In the genomic region with DNA sequence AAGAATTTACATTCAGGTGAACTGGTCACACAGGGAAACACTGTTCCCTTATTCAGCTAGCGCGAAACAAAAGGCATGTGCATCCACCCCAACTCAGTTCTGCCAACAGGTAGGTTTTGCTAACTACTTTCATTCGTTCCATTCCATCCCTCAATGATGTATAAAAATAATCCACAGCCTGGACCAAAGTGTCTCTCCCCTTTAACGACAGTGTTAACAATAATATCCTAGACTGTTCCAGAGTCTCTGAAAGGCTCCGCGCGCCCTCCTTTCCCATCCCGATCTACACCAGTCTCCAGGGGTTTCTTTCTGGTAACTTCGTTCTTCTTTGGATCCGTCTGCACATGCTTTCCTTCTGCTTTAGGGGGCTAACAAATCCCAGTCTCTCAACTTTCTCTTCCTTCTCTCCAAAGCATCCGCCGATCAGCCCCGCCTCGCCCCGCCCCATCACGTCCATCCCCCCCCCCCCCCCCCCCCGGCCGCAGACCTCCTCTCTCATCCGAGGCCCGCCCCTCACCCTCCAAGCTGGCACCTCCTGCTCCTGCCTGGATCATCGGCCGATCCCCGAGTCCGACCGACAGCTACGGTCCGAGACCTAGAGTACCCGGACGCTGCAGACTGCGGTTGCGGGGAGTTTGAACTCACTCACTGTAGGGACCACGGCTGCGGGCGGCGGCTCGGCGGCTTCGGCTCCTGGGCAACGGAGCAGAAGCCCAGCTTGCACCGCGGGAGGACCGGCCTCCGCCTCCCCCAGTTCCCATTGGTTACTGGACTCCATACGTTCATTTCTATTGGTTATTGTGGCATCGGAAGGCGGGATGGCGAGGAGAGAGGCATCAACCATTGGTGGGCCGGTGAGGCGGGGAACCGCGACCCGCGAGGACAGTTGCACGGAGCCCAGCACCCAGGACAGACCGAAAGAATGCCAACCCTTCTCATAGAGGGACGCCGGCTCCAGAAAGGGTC, we compare ENCODE assay signal across 8 mouse cellular contexts. TPM values are rescaled to one million over a fixed set of nuclear protein-coding genes. Genes with fewer than 3 reads are reported as not detected.
DNase-seq lines count a peak whose midpoint lies in the region; ATAC-seq and TF ChIP-seq lines count a peak whose summit lies in the region.

A gene (minus strand): TSS at position 736 of the 966 bp plus-strand sequence.

- H3K9me3 ChIP-seq in forebrain, embryonic 10.5 days, result no peaks in the 10 kb centered on the region
- H3K9me3 ChIP-seq in heart, embryonic 14.5 days (ENCODE audit: control insufficient read depth, low read length), result no peaks in the 10 kb centered on the region
- H3K9me3 ChIP-seq in liver, embryonic 11.5 days (ENCODE audit: control insufficient read depth, low read length), result no peaks in the 10 kb centered on the region

- peak; percentile 52 for TF ChIP-seq POLR2A in myocyte (IDR thresholded peaks at IDR 0.05; ENCODE audit: insufficient read length, low read depth)

- H3K4me3 ChIP-seq in forebrain, embryonic 10.5 days, result peak within 1 kb of the TSS; percentile 64
- H3K4me3 ChIP-seq in heart, embryonic 14.5 days (ENCODE audit: control insufficient read depth in 1 of 2, insufficient read depth in 1 of 2, low read depth in 1 of 2, low read length in 2 of 2), result peak within 1 kb of the TSS; percentile 57 to 74
- peak within 1 kb of the TSS; percentile 58 for H3K4me3 ChIP-seq in liver, embryonic 11.5 days (ENCODE audit: low read depth, low read length)
- H3K4me3 ChIP-seq in myocyte, result peak within 1 kb of the TSS; percentile 70

- peak; percentile 97 for ATAC-seq in heart, embryonic 14.5 days (ENCODE audit: insufficient number of reproducible peaks, insufficient read depth, low FRiP score, low read depth)
- ATAC-seq in liver, embryonic 11.5 days (replicated peaks; ENCODE audit: low FRiP score), result peak; percentile 99

- peaks cover 9% of the 10 kb centered on the region; the same call in 1 of the 2 replicates for H3K36me3 ChIP-seq in forebrain, embryonic 10.5 days (replicated peaks)
- H3K36me3 ChIP-seq in heart, embryonic 14.5 days (ENCODE audit: control insufficient read depth, insufficient read depth, low read length), result no peaks in the 10 kb centered on the region
- H3K36me3 ChIP-seq in liver, embryonic 11.5 days (ENCODE audit: control insufficient read depth, insufficient read depth, low read length), result no peaks in the 10 kb centered on the region
- no peaks in the 10 kb centered on the region for H3K36me3 ChIP-seq in myocyte (ENCODE audit: control insufficient read depth, insufficient read depth)

- peak within 1 kb of the TSS; percentile 78 for H3K9ac ChIP-seq in heart, embryonic 14.5 days (ENCODE audit: low read length)
- H3K9ac ChIP-seq in liver, embryonic 11.5 days (ENCODE audit: low read depth, low read length), result peak within 1 kb of the TSS; percentile 44; the same call in 1 of the 2 replicates

- H3K27ac ChIP-seq in forebrain, embryonic 10.5 days, result peak within 1 kb of the TSS; percentile 95
- H3K27ac ChIP-seq in heart, embryonic 14.5 days (replicated peaks in 1 of 2; ENCODE audit: control insufficient read depth in 1 of 2, insufficient read depth in 1 of 2, low read depth in 2 of 2, low read length in 2 of 2), result peak within 1 kb of the TSS; percentile 79 to 84
- H3K27ac ChIP-seq in liver, embryonic 11.5 days (ENCODE audit: low read depth, low read length), result no peak within 1 kb of the TSS

- WGBS in forebrain, embryonic 10.5 days, result 2% methylated on average over 51 of the region's 57 CpGs
- WGBS in heart, embryonic 14.5 days, result 2% methylated on average over 53 of the region's 57 CpGs
- 2% methylated on average over 52 of the region's 57 CpGs for WGBS in liver, embryonic 11.5 days

- peak within 1 kb of the TSS; percentile 12 for H3ac ChIP-seq in myocyte (ENCODE audit: control insufficient read depth, insufficient read length)

- peaks cover 10% of the 10 kb centered on the region for H3K79me2 ChIP-seq in myocyte (ENCODE audit: control insufficient read depth, insufficient read depth)

- peak; percentile 85 to 91 for DNase-seq in CD8-positive naive resting alpha-beta T cell, adult 2 months (ENCODE audit: low read depth in 2 of 2, low spot score in 2 of 2)
- peak; percentile 81 for DNase-seq in c-Kit-positive CD71-positive TER-119-negative erythroid progenitor cells, embryonic 14.5 days (ENCODE audit: low read depth)
- peak; percentile 94 for DNase-seq in forebrain, embryonic 10.5 days (ENCODE audit: extremely low spot score, low spot score)
- DNase-seq in kidney, postnatal 10 days, result peak; percentile 95
- DNase-seq in liver, embryonic 11.5 days (ENCODE audit: low spot score), result peak; percentile 90
- peak; percentile 81 to 87 for DNase-seq in spleen, postnatal 4 days (ENCODE audit: low spot score in 2 of 2)

- no peaks in the 10 kb centered on the region for H3K27me3 ChIP-seq in forebrain, embryonic 10.5 days (ENCODE audit: poor library complexity, severe bottlenecking)
- no peaks in the 10 kb centered on the region for H3K27me3 ChIP-seq in heart, embryonic 14.5 days (ENCODE audit: control insufficient read depth, insufficient read depth, low read length)
- 0 out of 2 replicates have a peak, but pooled peaks cover 4% of the 10 kb centered on the region for H3K27me3 ChIP-seq in liver, embryonic 11.5 days (replicated peaks; ENCODE audit: control insufficient read depth, insufficient read depth, low read length)
- H3K27me3 ChIP-seq in myocyte (ENCODE audit: control insufficient read depth, insufficient read depth, insufficient read length), result no peaks in the 10 kb centered on the region

- H3K4me2 ChIP-seq in heart, embryonic 14.5 days (ENCODE audit: low read length), result peak within 1 kb of the TSS; percentile 67
- peak within 1 kb of the TSS; percentile 55 for H3K4me2 ChIP-seq in liver, embryonic 11.5 days
- peak within 1 kb of the TSS; percentile 92 for H3K4me2 ChIP-seq in myocyte (ENCODE audit: low read depth)

- H3K4me1 ChIP-seq in forebrain, embryonic 10.5 days, result peaks cover 16% of the 10 kb centered on the region
- peaks cover 3 to 8% of the 10 kb centered on the region in 2 experiments; a peak in 3 of 4 replicates for H3K4me1 ChIP-seq in heart, embryonic 14.5 days (ENCODE audit: control insufficient read depth in 2 of 2, insufficient read depth in 2 of 2, low read length in 2 of 2)
- H3K4me1 ChIP-seq in liver, embryonic 11.5 days (replicated peaks; ENCODE audit: control insufficient read depth, insufficient read depth, low read length), result no peaks in the 10 kb centered on the region

TF ChIP-seq in myocyte, 11 proteins besides CTCF, POLR2A, EP300 and RAD21:
- TF ChIP-seq SRF (IDR thresholded peaks at IDR 0.05; ENCODE audit: control insufficient read depth, insufficient read length, low read depth) (no peak), MAX (IDR thresholded peaks at IDR 0.05; ENCODE audit: low read depth) (no peak), E2F4 (IDR thresholded peaks at IDR 0.05; ENCODE audit: insufficient read depth) (peak; percentile 35), MYOG (IDR thresholded peaks at IDR 0.05; ENCODE audit: control insufficient read depth in 1 of 3, insufficient read depth in 1 of 3, insufficient read length in 2 of 3, low read depth in 2 of 3) (peak in 1 of 3 experiments; percentile 1), MYOD1 (IDR thresholded peaks at IDR 0.05; ENCODE audit: control insufficient read depth in 1 of 3, insufficient read length in 2 of 3, low read depth in 2 of 3) (no peak), CEBPB (IDR thresholded peaks at IDR 0.05; ENCODE audit: insufficient read depth, poor library complexity, severe bottlenecking) (no peak), TCF3 (IDR thresholded peaks at IDR 0.05; ENCODE audit: insufficient read length, low read depth) (no peak), POLR2AphosphoS2 (IDR thresholded peaks at IDR 0.05; ENCODE audit: insufficient read length, low read depth) (peak; percentile 17), REST (IDR thresholded peaks at IDR 0.05; ENCODE audit: insufficient read depth, insufficient read length) (no peak), TCF12 (IDR thresholded peaks at IDR 0.05; ENCODE audit: insufficient read depth, poor library complexity, severe bottlenecking) (no peak), USF1 (IDR thresholded peaks at IDR 0.05; ENCODE audit: low read depth) (no peak)

RNA-seq across cellular contexts. Expression of the gene that starts here (rescaled TPM):
- polyA plus RNA-seq in forebrain, embryonic 10.5 days (2016; fragmentation: Nextera tagmentation; extraction: Ambion mirVana), result 18.1 and 20.0 TPM in 2 replicates
- polyA plus RNA-seq in heart, embryonic 14.5 days (2014; fragmentation: Nextera tagmentation; extraction: Ambion mirVana), result 12.8 and 14.6 TPM in 2 replicates
- 5.4 and 7.2 TPM in 2 replicates for polyA plus RNA-seq in liver, embryonic 11.5 days (2014; fragmentation: Nextera tagmentation; extraction: Ambion mirVana)
- polyA plus RNA-seq in myocyte (2012; fragmentation: generic; extraction: Trizol), result 2.5 TPM
